Mouse (Mus musculus) small intestine, adult 2 months (tissue): ENCODE data around the gene Klhl2.

Source experiments
- CTCF ChIP-seq: fragments of 200-500 bp; IDR thresholded peaks from 2 replicates; pipeline ENCODE4 v1.5.1; 2012; ENCODE audit warnings: low read depth, mild to moderate bottlenecking, control low read depth, inconsistent platforms, low read length, moderate library complexity, mixed read lengths; ENCODE audit not compliant: insufficient replicate concordance, insufficient read length; ENCODE audit errors: extremely low read depth
- POLR2A ChIP-seq: fragments of 200-500 bp; IDR thresholded peaks from 2 replicates; pipeline ENCODE4 v1.6.1; 2012; ENCODE audit warnings: low read depth, mild to moderate bottlenecking, control low read depth, inconsistent platforms, low read length, moderate library complexity

- TF ChIP-seq CTCF: no peak
- no peak for TF ChIP-seq POLR2A
These were observed 18.2 kb downstream of the Klhl2 start for GRCm38 (mm10) chr8:64831656-64832055.
